Mouse (Mus musculus): Measurements from ENCODE around the gene March9.

March9 gene

GRCm38 (mm10) chr10:127083292-127083914, 23.4 kb upstream of the March9 start:
- Histone ChIP-seq H3K36me3 (ENCODE audit: insufficient read depth, low read length) (no peaks in the 10 kb centered on the region), H3K4me3 (replicated peaks; ENCODE audit: low read length) (no peak overlapping the region), H3K9me3 (ENCODE audit: low read length) (no peaks in the 10 kb centered on the region), H3K27me3 (ENCODE audit: insufficient read depth, low read length) (peaks cover 86% of the 10 kb centered on the region), H3K4me1 (replicated peaks; ENCODE audit: low read depth, low read length) (peaks cover 30% of the 10 kb centered on the region)
- TF ChIP-seq POU5F1 (IDR thresholded peaks at IDR 0.05; ENCODE audit: borderline replicate concordance, low read length) (no peak), CTCF (conservative IDR thresholded peaks at IDR 0.05; ENCODE audit: low read length) (no peak), NANOG (IDR thresholded peaks at IDR 0.05; ENCODE audit: borderline replicate concordance, low read length) (no peak)

- H3K4me3 ChIP-seq (replicated peaks; ENCODE audit: low read length): peak overlapping the region; percentile 77
- TF ChIP-seq NANOG (IDR thresholded peaks at IDR 0.05; ENCODE audit: borderline replicate concordance, low read length) (no peak), CTCF (conservative IDR thresholded peaks at IDR 0.05; ENCODE audit: low read length) (no peak), POU5F1 (IDR thresholded peaks at IDR 0.05; ENCODE audit: borderline replicate concordance, low read length) (no peak)
- peaks cover 86% of the 10 kb centered on the region for H3K27me3 ChIP-seq (ENCODE audit: insufficient read depth, low read length)
- H3K9me3 ChIP-seq (ENCODE audit: low read length): no peaks in the 10 kb centered on the region
- no peaks in the 10 kb centered on the region for H3K36me3 ChIP-seq (ENCODE audit: insufficient read depth, low read length)
- peaks cover 43% of the 10 kb centered on the region for H3K4me1 ChIP-seq (replicated peaks; ENCODE audit: low read depth, low read length)
Observed at GRCm38 (mm10) chr10:127081996-127082620, 22.1 kb upstream of the March9 start.

GRCm38 (mm10) chr10:127080901-127081780, 21.2 kb upstream of the March9 start:
- no peaks in the 10 kb centered on the region for H3K36me3 ChIP-seq (ENCODE audit: insufficient read depth, low read length)
- H3K27me3 ChIP-seq (ENCODE audit: insufficient read depth, low read length): peaks cover 86% of the 10 kb centered on the region
- H3K9me3 ChIP-seq (ENCODE audit: low read length): no peaks in the 10 kb centered on the region
- H3K4me3 ChIP-seq (replicated peaks; ENCODE audit: low read length): peak overlapping the region; percentile 77
- H3K4me1 ChIP-seq (replicated peaks; ENCODE audit: low read depth, low read length): peaks cover 44% of the 10 kb centered on the region
- no peak for TF ChIP-seq NANOG (IDR thresholded peaks at IDR 0.05; ENCODE audit: borderline replicate concordance, low read length)
- no peak for TF ChIP-seq POU5F1 (IDR thresholded peaks at IDR 0.05; ENCODE audit: borderline replicate concordance, low read length)
- no peak for TF ChIP-seq CTCF (conservative IDR thresholded peaks at IDR 0.05; ENCODE audit: low read length)

DNA sequence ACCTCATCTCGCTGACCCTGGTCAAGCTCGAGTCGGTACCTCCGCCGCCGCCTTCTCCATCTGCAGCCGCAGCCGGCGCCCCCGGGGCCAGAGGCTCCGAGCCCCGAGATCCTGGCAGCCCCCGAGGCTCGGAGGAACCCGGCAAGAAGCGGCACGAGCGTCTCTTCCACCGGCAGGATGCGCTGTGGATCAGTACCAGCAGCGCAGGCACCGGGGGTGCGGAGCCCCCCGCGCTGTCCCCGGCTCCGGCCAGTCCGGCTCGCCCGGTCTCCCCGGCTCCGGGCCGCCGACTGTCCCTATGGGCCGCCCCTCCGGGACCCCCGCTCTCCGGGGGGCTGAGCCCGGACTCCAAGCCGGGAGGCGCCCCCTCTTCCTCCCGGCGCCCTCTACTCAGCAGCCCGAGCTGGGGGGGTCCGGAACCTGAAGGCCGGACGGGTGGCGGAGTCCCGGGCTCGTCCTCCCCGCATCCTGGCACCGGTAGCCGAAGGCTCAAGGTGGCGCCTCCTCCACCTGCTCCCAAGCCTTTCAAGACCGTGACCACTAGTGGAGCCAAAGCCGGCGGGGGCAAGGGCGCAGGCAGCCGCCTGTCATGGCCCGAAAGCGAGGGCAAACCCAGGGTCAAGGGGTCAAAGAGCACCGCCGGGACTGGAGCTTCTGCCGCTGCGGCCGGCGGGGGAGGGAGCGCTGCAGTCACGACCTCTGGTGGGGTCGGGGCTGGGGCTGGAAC, 19.8 kb upstream of the March9 start:
- TF ChIP-seq NANOG (IDR thresholded peaks at IDR 0.05; ENCODE audit: borderline replicate concordance, low read length): no peak
- TF ChIP-seq CTCF (conservative IDR thresholded peaks at IDR 0.05; ENCODE audit: low read length): no peak
- TF ChIP-seq POU5F1 (IDR thresholded peaks at IDR 0.05; ENCODE audit: borderline replicate concordance, low read length): no peak
- Histone ChIP-seq H3K4me3 (replicated peaks; ENCODE audit: low read length) (peak overlapping the region; percentile 77), H3K4me1 (replicated peaks; ENCODE audit: low read depth, low read length) (peaks cover 52% of the 10 kb centered on the region), H3K9me3 (ENCODE audit: low read length) (no peaks in the 10 kb centered on the region), H3K36me3 (ENCODE audit: insufficient read depth, low read length) (no peaks in the 10 kb centered on the region), H3K27me3 (ENCODE audit: insufficient read depth, low read length) (peaks cover 91% of the 10 kb centered on the region)

GRCm38 (mm10) chr10:127078677-127079575, 18.9 kb upstream of the March9 start:
- Histone ChIP-seq H3K27me3 (ENCODE audit: insufficient read depth, low read length) (peaks cover 90% of the 10 kb centered on the region), H3K4me1 (replicated peaks; ENCODE audit: low read depth, low read length) (peaks cover 52% of the 10 kb centered on the region), H3K4me3 (replicated peaks; ENCODE audit: low read length) (peak overlapping the region; percentile 77), H3K9me3 (ENCODE audit: low read length) (no peaks in the 10 kb centered on the region), H3K36me3 (ENCODE audit: insufficient read depth, low read length) (no peaks in the 10 kb centered on the region)
- TF ChIP-seq CTCF (conservative IDR thresholded peaks at IDR 0.05; ENCODE audit: low read length): no peak
- TF ChIP-seq POU5F1 (IDR thresholded peaks at IDR 0.05; ENCODE audit: borderline replicate concordance, low read length): no peak
- no peak for TF ChIP-seq NANOG (IDR thresholded peaks at IDR 0.05; ENCODE audit: borderline replicate concordance, low read length)

DNA sequence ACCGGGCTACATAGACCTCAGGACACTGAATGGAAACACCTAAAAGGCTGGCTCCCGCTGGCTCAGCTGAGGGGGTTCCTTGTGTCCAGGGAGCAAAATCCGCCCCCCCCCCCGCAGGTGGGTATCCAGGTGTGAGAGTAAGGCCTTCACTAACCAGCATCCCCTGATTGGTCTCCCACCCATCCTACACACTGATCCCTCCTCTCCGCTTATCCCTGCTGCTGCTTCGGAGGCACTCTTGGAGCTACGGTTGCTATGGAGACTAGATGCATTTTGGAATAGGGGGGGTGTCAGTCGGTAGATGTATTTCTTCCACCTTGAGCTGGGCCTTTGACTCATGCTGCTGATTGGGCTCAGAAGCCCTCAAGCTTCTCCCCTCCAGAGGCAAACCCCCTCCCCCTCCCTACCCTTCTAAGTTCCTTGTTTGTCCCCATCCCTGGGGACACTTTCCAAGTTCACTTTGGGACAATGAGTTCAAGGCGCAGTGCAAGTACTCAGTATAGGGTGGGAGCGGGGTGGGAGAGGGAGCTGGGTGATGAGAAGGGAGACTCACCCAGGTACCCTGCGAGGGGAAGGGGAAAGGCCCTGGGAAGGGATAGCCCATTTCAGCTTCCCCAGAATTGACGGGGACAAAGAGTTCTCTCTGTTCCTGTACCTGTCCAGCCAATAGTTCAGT, 18.2 kb upstream of the March9 start:
- peak overlapping the region; percentile 41; the same call in 1 of the 2 replicates for H3K4me3 ChIP-seq (replicated peaks; ENCODE audit: low read length)
- H3K27me3 ChIP-seq (ENCODE audit: insufficient read depth, low read length): peaks cover 82% of the 10 kb centered on the region
- peaks cover 52% of the 10 kb centered on the region for H3K4me1 ChIP-seq (replicated peaks; ENCODE audit: low read depth, low read length)
- H3K36me3 ChIP-seq (ENCODE audit: insufficient read depth, low read length): no peaks in the 10 kb centered on the region
- TF ChIP-seq NANOG (IDR thresholded peaks at IDR 0.05; ENCODE audit: borderline replicate concordance, low read length) (no peak), CTCF (conservative IDR thresholded peaks at IDR 0.05; ENCODE audit: low read length) (no peak), POU5F1 (IDR thresholded peaks at IDR 0.05; ENCODE audit: borderline replicate concordance, low read length) (no peak)
- H3K9me3 ChIP-seq (ENCODE audit: low read length): no peaks in the 10 kb centered on the region

- no peaks in the 10 kb centered on the region for H3K9me3 ChIP-seq (ENCODE audit: low read length)
- TF ChIP-seq NANOG (IDR thresholded peaks at IDR 0.05; ENCODE audit: borderline replicate concordance, low read length) (no peak), CTCF (conservative IDR thresholded peaks at IDR 0.05; ENCODE audit: low read length) (no peak)
- H3K36me3 ChIP-seq (ENCODE audit: insufficient read depth, low read length): no peaks in the 10 kb centered on the region
- H3K4me1 ChIP-seq (replicated peaks; ENCODE audit: low read depth, low read length): peaks cover 52% of the 10 kb centered on the region
- peak overlapping the region; percentile 13; the same call in 1 of the 2 replicates for H3K4me3 ChIP-seq (replicated peaks; ENCODE audit: low read length)
- H3K27me3 ChIP-seq (ENCODE audit: insufficient read depth, low read length): peaks cover 76% of the 10 kb centered on the region
Observed at GRCm38 (mm10) chr10:127077515-127077914, 17.5 kb upstream of the March9 start.

Measured in E14TG2a.4 (cell line).